Mouse (Mus musculus) fat pad, adult 2 months (tissue): ENCODE data around the gene Smim6.
A peak's percentile ranks its signal among the peaks of the same experiment; 100 is the strongest.

ENCODE experiments used
- DNase-seq: peaks from one replicate; pipeline ENCODE4 v3.0.0-alpha.2; 2011; ENCODE audit warnings: low read depth, low spot score; ENCODE audit errors: extremely low read depth

Gene Smim6

DNA sequence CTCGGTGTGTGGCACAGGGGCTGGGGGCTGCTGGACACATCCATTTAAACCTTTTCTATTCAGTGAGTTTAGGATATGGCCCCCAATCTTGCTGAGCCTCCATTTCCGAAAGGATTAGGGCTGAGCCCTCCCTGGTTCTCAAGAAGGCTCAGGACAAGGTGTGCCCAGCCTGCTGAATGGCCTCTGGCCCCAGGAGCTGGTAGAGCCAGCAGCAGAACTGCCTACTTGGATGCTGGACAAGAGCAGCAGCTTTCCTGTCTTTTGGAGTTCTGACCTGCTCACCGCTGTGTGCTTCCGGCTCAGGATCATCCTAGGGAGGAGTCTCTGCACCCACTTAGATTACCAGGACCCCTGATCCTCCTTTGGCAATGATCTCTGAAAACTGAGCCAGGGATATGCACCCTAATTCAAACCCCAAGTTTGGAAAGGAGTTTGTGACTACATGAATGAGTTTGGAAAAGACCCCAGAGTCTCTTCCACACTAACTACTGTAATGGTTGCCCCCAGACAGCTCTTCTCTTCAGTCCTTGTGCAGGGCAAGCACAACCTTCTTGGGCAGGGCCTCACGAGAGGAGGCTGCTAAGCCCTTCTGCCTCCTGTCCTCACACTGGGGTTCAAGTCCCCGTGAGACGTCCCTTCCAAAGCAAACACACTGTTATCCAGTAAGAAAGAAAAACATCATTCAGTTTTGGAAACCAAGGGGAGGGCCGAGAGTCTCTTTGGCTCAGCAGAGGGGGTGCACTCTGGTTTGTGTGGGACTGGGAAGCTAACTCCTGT lies 11.1 kb upstream of the Smim6 start:
- no peak for DNase-seq

DNA sequence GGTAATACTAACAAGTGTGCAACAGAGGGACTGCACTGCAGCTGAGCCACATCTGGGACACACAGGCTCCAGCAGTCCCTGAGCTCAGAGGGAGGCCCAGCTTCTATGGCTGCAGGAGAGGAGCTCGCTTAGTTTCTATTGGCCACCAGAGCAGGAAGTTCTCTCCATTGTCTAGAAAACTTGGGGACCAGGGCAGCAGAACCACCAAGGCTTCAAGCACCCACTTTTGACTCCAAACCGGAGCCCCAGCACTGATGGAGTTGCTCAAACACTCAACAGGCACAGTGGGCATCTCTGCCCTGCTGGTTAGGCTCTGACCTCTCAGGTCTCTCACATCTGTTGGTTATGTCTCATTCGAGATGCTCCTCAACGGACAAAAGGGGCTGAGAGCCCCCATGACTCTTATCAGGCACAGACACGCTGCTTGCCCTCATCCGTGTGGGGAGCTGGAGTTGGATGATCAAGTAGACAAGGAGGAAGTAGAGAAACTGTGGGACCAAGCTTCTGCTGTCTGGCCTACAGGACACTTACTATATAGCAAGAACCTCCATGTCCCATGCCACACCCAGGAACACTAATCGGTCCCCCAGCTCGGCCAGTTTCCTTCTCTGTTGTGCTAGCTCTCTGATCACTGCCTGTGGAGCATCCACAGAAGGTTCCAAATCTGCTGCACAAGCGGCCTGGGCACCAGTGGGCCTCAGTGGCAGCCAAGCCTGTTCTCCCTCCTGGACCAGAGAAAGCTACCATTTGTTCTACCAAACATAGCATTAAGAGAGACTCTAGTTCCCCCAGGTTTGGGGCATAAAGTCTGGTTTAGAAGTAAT lies 10.3 kb upstream of the Smim6 start:
- DNase-seq: no peak

DNA sequence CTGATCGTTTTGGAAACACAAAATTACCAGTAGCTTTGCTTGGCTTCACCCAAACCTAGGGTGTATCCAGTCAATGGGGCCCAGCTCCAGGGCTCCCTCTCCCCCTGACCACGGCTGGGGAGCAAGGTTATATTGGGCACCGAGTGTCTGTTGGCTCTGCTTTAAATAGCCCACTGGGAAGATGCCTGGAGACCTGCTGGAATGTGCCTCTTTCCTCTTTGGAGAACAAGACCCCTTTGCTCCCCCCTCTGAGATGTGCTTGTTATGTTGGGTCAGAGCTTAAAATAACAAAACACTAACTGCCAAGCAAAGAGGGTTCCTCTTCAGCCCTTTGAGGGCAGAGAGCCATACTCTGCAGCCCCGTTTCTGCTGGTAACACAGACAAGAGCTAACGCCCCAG lies 9.6 kb upstream of the Smim6 start:
- DNase-seq: no peak

DNA sequence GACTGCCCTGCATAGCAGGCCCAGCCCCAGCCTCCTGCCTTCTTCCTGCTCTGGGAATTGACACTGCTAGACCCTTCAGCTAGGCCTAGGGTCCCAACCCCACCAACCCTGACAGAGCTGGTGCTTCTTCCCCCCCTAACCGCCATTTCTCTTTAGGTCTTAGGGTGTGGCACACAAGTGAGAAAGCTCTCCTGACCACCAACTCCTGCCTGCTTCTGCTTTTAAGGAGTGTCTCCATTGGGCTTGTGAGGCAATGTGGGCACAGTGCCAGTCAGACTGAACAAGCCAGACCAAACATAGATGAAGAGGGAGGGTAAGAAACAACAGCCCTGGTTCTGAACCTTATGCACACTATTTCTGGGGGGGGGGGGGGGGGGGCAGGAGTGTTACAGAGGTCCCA lies 9.0 kb upstream of the Smim6 start:
- no peak for DNase-seq

DNA sequence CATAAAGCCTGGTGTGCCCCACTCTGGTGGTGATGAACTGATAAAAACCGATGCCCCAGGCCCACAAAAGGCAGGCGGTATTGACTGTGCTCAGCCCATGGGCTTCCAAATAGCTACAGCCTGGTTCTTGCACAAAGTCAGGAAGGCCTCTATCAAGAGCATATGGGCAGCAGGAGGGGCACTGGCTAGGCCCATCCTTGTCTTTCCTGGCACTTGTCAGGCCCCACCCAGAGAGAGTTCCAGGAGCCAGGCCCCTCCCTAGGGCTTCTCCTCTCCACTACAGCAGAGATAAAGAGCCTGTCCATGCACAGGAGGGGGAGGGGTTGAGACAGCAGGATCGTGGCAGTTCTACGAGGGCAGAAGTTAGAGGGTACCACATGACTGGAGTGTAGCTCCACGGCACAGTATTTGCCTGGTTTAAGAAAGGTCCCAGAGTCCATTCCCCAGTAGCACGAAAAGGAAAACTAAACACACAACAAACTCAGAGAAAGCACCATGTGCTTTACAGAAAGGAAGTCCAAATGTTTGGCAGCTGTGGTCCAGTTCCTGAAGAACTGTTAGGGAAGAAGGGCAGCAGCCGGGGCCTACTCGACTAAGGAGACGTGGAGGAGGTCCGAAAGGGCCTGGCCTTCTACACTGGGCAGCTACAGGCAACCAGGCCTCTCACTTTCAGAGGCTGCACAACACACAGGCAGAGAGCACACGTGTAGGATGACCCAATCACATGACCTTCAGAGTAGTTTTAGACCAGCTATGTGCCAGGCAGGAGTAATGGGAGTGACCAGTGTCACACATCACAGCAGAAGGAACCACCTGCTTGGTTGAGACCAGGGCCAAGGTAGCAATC lies 8.2 kb upstream of the Smim6 start:
- DNase-seq: no peak

DNA sequence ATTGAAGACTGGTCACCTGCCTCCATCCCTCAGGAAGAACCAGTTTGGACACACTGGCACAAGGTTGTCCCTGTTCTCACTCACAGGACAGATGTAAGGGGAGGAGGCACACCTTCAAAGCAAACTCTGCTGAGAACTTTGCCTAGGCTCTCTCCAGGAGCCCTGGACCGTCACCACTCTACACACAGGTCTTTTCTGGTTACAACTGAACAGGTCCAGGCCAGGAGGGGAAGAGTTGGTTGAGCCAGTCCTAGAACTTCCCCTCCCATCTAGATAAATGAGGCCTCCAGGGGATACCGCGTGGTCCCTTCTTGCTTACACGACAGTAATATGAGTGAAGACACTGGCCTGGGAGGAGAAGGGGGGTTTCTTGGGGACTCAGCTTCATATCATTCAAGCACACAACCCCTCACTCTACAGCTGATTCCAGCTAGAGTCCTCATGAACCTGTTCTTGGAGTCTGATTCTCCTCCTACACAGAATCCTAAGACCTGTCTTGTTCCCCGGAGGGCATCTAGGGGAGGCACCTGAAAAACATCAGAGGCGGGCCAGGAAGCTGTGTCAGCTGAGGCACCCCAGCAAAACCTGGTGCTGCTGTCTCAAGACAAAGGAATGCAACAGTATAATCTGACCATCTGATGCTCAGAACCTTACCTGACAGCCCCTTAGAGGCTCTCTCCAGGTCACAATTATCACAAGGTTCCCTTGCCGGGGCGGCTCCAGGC lies 7.4 kb upstream of the Smim6 start:
- peak; percentile 59 for DNase-seq

DNA sequence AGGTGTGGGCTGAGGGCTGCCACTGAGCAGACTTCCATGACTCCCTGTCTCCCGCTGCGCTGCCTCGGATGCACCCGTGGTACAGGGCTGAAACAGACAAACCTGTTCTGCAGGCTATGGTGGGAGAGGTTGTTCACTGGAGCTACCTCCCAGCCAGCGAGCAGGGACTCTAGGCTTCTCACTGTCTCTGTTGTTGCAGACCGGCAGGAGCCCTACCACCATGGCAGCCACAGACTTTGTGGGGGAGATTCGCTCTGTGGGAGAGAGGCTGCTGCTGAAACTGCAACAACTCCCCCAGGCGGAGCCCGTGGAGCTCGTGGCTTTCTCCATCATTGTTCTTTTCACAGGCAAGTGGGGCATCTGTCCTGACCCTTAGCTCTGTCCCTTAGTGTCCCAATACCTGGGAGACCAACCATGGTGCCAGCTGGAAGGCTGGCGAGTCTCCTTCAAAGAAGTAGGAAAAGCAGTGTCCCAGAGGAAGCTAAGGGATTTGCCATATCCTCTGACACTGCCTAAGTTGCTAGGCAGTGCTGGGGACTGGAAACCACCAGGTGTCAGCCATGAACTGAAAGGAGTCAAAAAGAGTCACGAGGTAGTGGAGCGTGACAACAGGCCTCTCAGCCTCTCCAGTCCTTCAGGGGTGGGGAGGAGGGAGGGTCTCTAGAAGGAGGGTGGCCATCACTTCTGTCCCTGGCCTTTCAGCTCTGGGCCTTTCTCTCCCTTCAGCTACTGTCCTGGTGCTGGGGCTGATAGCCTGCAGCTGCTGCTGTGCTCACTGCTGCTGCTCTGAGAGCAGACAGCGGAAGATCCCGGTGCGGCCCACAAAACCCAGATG lies 6.6 kb upstream of the Smim6 start:
- no peak for DNase-seq

DNA sequence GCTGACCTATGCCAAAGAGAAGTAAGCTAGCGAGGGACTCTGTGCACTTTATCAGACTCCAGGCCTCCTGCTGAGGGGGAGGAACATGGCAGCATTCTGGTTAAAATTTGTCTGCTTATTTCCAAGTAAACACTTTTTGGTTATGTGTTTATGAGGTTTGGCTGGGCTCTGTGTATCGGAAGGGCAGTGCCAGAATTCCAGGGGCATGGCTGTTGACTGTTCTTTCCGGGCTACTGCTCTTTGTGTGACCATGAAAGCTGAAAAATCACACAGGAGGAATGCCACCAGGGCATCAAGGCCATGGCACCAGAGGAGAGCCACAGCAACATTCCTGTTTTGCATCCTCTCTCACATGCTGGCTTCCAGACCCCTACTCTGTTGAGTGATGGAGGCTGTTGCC lies 5.7 kb upstream of the Smim6 start:
- DNase-seq: no peak

DNA sequence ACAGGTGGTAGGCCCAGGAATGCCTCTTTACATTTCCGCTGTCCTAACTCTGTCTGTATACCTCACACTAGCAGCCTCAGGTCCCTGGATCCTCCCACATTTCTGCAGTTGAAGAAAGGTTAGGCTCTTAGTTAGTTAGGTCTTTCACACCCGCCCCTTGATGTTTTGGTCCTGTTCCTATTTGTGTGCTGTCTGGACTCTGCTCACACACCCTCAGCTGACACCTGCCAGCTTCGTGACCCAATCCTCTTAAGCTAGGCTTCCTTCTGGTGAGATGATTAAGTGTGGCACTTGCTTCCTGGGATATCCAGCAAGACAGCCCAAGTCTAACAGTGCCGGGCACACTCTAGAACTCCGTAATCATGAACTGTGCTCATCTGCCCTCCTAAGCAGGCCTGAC lies 5.3 kb upstream of the Smim6 start:
- no peak for DNase-seq

DNA sequence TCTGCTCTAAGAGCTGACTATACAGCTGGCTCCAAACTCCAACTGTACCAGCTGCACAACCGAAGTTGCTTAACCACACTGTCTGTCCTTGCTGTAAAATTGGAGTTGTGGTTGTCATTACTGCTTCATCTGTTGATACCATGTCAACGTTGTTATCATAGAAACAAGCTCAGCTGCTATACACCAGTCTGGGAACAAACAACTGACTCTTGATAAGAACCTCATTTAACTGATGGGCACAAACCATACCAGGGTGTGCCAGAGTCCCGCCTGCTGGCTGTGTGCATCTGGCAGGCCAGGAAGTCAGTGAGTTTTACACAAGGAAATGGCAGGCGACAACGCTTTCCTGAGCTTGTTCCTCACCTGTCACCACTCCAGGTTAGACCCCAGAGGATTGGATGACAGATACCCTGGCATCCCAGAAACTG lies 669 bp upstream of the Smim6 start:
- no peak for DNase-seq

DNA sequence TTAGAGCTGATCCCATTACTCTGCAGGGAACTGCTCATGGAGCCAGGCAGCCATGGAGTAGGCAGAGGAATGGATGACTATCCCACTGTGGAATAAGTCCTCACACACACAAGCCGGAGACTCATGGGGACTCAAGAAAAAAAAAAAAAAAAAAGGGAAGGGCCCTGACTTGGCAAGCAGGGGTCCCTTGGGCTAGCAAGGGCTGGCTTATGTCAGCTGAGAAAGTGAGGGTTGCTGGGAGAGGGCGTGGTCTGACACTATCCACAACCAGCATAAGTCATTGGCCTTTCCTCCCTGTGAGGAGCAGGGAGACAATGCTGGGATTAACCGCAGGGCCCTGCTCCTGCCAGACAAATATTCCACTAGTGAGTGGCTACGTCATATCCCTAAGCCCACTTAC lies 4.8 kb downstream of the Smim6 start:
- no peak for DNase-seq

DNA sequence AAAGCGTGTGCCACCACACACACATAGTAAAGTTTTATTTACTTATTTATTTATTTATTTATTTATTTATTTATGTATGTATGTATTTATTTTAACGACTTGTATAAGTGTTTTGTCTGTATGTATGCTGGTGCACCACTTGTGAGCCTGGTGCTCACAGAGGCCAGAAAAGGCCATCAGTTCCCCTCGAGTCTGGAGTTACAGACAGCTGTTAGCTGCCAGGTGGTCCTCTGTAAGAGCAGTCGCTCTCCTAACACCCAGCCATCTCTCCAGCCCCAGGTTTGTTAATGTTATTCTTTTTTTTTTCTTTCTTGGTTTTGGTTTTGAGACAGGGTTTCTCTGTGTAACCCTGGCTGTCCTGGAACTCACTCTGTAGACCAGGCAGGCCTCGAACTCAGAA lies 6.8 kb downstream of the Smim6 start:
- DNase-seq: no peak

DNA sequence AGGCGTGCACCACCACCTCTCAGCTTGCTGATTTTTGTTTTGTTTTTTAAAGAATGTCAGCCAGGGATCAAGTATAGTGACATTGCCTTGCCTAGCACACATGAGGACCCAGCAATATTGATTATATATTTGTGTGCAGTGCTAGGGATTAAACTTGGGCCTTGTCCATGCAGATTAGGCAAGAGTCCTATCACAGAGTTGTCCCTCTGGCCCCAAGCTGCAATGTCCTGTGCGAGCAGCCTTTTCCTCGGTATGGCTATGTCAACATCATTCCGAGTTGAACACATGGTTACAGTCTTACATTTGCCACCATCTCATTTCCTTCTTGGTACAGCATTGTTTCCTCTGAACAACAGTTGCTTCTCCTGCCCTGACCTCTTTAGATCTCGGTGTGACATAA lies 7.3 kb downstream of the Smim6 start:
- no peak for DNase-seq

DNA sequence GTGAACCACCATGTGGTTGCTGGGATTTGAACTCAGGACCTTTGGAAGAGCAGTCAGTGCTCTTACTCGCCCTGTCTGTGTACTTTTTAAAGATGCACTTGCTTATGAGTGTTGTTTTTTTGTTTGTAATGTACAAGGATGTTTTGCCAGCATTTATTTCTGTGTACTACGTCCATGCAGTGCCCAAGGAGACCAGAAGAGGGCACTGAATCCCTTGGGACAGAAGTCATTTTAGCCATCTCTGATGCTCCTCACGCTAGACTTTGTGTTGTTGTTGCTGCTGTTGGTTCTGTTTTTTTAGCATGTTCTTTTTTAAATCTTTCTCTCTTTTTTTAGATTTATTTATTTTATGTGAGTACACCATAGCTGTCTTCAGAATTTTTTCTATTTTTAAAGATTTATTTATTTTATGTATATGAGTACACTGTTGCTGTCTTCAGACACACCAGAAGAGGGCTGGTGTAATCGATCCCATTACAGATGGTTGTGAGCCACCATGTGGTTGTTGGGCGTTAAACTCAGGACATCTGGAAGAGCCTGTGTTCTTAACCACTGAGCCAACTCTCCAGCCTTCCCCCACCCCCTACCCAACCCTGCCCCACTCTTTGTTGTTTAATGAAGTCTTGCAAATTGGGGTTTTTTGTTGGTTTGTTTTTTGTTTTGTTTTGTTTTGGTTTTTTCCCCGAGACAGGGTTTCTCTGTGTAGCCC lies 8.4 kb downstream of the Smim6 start:
- DNase-seq: no peak

DNA sequence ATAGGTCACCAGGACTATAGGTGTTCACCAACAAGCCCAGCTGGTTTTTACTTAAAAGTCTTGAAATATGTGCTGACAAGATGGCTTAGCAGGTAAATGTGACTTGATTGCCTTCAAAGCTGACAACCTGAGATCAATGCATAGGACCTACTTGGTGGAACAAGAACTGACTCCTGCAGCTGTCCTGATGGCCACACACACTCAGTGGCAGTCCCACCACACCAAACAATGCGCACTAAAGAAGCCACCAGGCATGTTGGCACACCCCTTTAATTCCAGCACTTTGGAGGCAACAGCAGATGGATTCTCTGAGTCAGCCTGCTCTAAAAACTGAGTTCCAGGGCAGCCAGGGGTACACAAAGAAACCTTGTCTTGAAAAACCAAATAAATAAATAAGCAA lies 10.2 kb downstream of the Smim6 start:
- no peak for DNase-seq

DNA sequence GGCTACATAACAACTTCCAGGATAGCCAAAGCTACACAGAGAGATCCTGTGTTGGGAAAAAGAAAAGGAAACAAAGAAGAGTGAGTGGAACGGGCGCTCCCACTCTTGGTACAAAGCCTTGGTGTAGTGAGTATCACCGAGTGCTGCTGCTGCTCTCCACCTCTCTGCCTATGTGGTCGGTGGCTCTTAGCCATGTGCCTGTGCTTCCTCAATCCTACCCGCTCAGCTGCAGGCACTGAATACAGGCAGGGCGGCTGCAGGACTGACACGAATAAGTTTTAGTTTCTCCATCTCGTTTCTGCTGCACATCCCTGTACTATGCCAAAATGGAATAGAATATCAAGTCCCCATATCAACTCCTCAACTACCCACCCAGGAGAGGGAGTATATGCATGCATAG lies 17.2 kb downstream of the Smim6 start:
- DNase-seq: no peak

DNA sequence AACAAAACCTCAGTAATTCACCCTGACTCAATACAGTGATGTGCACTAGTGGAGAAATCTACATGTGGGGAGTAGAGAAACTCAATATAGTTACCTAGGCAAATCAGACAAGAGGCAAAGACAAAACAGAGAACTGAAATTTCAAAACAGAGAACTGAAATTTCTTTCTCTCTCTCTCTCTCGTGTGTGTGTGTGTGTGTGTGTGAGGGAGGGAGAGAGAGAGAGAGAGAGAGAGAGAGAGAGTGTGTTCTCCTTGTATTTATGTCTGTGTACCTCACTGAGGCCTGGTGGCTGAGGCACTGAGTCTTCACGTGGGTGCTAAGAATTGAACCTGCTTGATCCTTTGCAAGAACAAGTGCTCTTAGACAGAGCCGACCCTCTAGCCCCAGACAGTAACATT lies 18.0 kb downstream of the Smim6 start:
- no peak for DNase-seq

DNA sequence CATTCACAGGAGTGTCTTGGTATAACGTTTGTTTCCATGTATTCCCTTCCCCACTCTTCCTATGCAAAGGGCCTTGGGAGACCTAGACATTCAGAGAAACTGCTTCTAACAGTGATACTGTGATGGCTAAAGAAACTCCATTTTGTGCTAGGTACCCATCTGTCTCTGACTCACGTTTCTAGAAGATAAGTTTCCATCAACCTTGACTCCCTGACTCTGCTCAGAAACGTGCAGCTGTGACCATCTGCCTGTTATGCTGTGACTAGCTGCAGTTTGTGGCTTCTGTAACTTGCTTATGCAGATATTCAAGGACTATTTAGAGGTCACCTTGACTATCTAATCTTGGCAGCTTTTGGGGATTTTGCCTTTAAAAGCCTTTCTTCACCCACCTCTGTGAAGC lies 19.4 kb downstream of the Smim6 start:
- DNase-seq: no peak

DNA sequence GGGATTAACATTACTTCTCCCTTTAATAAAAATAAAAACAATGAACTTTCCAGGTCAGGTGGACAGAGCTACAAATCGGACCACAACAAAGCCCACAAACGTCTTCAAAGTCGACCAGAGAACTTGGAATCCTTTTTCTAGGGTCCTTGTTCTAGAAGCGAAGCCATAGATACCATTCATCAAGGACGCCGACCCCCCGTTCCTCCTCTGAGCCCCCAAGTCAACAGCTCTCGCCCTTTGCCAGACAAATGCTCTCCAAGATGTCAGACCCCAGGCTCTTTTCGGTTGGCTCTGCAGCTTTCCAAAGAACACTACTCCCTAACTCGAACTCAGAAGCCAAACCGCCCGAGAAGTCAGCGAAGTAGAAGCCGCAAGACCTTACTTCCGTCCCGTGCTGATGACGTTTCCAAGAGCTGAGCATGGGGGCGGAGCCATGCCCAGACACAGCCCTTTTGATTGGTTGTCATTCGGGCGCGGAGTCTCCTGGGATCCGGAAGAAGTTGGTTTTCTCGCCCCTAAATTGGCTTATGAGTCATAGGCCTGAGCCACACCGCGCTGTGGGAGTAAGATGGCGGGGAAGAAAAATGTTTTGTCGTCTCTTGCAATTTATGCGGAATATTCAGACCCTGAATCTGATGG lies 21.4 kb downstream of the Smim6 start, which contains the start of the genes Sap30bp and Recql5:
Gene Sap30bp, plus strand, starts transcription at position 175 of the 639 bp plus-strand sequence.
Gene Recql5, minus strand, starts transcription at position 370 of the 639 bp plus-strand sequence.
- peak; percentile 84 for DNase-seq
